Mouse (Mus musculus) G1E (cell line): ENCODE results near the gene Sec14l3.

Source experiments
- CTCF ChIP-seq: IDR thresholded peaks from 2 replicates; pipeline ENCODE4 v1.5.1; 2012; ENCODE audit warnings: low read depth, low read length, inconsistent platforms, mixed read lengths
- GATA1 ChIP-seq: IDR thresholded peaks from 2 replicates; pipeline ENCODE4 v1.6.1; 2012; ENCODE audit warnings: borderline replicate concordance, low read length, inconsistent platforms, mixed read lengths
- GATA2 ChIP-seq: IDR thresholded peaks from 2 replicates; pipeline ENCODE4 v1.6.1; 2012; ENCODE audit warnings: low read depth, low read length, inconsistent platforms, borderline replicate concordance
- POLR2AphosphoS5 ChIP-seq: IDR thresholded peaks from 2 replicates; pipeline ENCODE4 v1.6.1; 2012; ENCODE audit warnings: low read depth, low read length, inconsistent platforms; ENCODE audit not compliant: insufficient replicate concordance
- TAL1 ChIP-seq: conservative IDR thresholded peaks from 2 replicates; pipeline ENCODE4 v1.6.1; 2012; ENCODE audit warnings: low read depth, low read length, inconsistent platforms, mixed read lengths

DNA sequence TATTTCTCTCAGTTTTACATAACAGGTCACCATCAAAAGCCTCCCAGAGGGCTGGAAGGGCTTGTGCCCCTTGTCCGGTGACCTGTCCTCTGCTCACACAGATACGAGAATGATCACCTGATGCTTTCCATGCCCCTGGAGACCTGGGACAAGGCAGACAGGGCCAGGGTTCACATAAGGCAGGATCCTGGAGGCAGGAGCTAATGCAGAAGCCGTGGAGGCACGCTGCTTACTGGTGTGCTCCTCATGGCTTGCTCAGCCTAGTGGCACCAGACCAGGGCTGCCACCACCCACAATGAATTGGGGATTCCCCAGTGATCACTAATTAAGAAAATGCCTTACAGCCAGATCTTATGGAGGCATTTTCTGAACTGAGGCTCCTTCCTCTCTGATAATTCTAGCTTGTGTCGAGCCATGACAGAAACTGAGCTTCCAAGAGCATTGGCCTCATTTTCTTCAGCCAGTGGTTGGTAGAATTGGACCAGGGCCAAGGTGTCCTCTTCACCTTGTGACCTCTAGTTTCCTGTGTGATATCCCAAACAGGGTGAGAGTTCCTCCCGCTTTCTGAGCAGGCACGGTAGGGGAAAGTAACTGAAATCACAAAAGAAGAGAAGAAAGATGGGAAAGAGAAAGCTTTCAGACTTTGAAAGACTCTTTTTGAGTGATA, 13.8 kb downstream of the Sec14l3 start:
- TF ChIP-seq CTCF (no peak), GATA1 (no peak), POLR2AphosphoS5 (no peak), TAL1 (no peak), GATA2 (no peak)
